Mouse (Mus musculus): ENCODE measurements around the gene Mgea5.

DNA sequence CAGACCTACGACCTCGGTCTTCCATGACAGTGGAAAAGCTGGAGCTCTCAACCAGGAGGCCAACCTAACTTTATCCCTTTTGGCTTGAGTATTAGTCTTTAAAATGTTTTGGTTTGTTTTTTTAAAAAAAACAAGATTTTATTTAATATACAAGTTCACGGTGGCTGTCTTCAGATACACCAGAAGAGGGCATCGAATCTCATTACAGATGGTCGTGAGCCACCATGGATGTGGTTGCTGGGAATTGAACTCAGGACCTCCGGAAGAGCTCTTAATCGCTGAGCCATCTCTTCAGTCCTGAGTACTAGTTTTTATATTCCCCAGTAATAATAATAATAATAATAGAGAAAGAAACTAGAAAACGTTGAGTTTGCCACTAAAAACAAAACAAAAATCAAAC is 2.0 kb downstream of the Mgea5 start:
- TF ChIP-seq CTCF (conservative IDR thresholded peaks at IDR 0.05; ENCODE audit: insufficient read depth, insufficient read length, low read depth, low read length), result no peak
- TF ChIP-seq POLR2A (IDR thresholded peaks at IDR 0.05; ENCODE audit: low read depth, low read length), result no peak
